Mouse (Mus musculus) liver, adult 2 months (tissue): ENCODE data around the gene A230050P20Rik. TPM values are rescaled to one million over a fixed set of nuclear protein-coding genes. Genes with fewer than 3 reads are reported as not detected.

Experiments used
- DNase-seq: peaks from one replicate; pipeline ENCODE4 v3.0.0-alpha.2; 2011; ENCODE audit warnings: low read depth, low spot score; ENCODE audit errors: extremely low read depth
- H3K27ac ChIP-seq: fragments of 200-500 bp; replicated peaks from 2 replicates; pipeline ENCODE4 v1.5.1; 2012; ENCODE audit warnings: low read depth, mild to moderate bottlenecking, control low read depth, inconsistent platforms, low read length; ENCODE audit not compliant: insufficient read depth
- H3K27me3 ChIP-seq: fragments of 200-500 bp; 2 replicates; pipeline ENCODE4 v1.6.1; 2012; ENCODE audit warnings: mild to moderate bottlenecking, moderate library complexity, low read length, inconsistent platforms; ENCODE audit not compliant: control insufficient read depth, insufficient read depth
- H3K36me3 ChIP-seq: fragments of 200-500 bp; 2 replicates; pipeline ENCODE4 v1.6.1; 2012; ENCODE audit warnings: low read length, inconsistent platforms; ENCODE audit not compliant: control insufficient read depth, insufficient read depth
- H3K4me1 ChIP-seq: fragments of 200-500 bp; 2 replicates; pipeline ENCODE4 v1.6.1; 2011; ENCODE audit warnings: low read length; ENCODE audit not compliant: control insufficient read depth, insufficient read depth
- H3K4me3 ChIP-seq: fragments of 200-500 bp; 2 replicates; pipeline ENCODE4 v1.5.1; 2011; ENCODE audit warnings: low read depth, mild to moderate bottlenecking, control low read depth, low read length, moderate library complexity; ENCODE audit not compliant: insufficient read depth
- H3K79me2 ChIP-seq: fragments of 200-500 bp; 2 replicates; pipeline ENCODE4 v1.6.1; 2012; ENCODE audit warnings: inconsistent platforms, mild to moderate bottlenecking, low read length, moderate library complexity; ENCODE audit not compliant: control insufficient read depth, insufficient read depth
- H3K9ac ChIP-seq: fragments of 200-500 bp; 2 replicates; pipeline ENCODE4 v1.6.1; 2012; ENCODE audit warnings: low read depth, mild to moderate bottlenecking, control low read depth, inconsistent platforms, low read length
- CTCF ChIP-seq: fragments of 200-500 bp; IDR thresholded peaks from 2 replicates; pipeline ENCODE4 v1.5.1; 2011; ENCODE audit warnings: low read depth, low read length, control low read depth
- POLR2A ChIP-seq: fragments of 200-500 bp; IDR thresholded peaks from 2 replicates; pipeline ENCODE4 v1.6.1; 2011; ENCODE audit warnings: low read length, control low read depth; ENCODE audit not compliant: insufficient read depth; ENCODE audit errors: extremely low read depth
- WGBS: fragments of 180-500 bp; shearing (Covaris S2); methylation state at CpG from one replicate; pipeline ENCODE4 v1.1.7; 2018; 5-methylcytosine and 5-hydroxymethylcytosine counted together
- polyA plus RNA-seq: library from polyadenylated mRNA; depleted of rRNA; stranded (reverse); fragments of >200 nt; gene quantifications from 2 replicates; pipeline ENCODE4 v1.2.3, GENCODE M21; 2012
- total RNA-seq: library from RNA; depleted of rRNA; stranded (reverse); fragments of >200 nt; gene quantifications from 2 replicates; pipeline ENCODE4 v1.2.3, GENCODE M21; 2014

A230050P20Rik gene
- total and polyA plus RNA-seq, 2 experiments = 14.8 to 186 TPM

- H3K36me3 ChIP-seq = no peaks in the 10 kb centered on the region
- peak within 1 kb of the TSS; percentile 80 for H3K27ac ChIP-seq
- no peak for TF ChIP-seq CTCF
- no peak for TF ChIP-seq POLR2A
- peak within 1 kb of the TSS; percentile 79 for H3K9ac ChIP-seq
- no peaks in the 10 kb centered on the region for H3K79me2 ChIP-seq
- peaks cover 4% of the 10 kb centered on the region; the same call in 1 of the 2 replicates for H3K4me1 ChIP-seq
- 80% methylated on average over 13 of the region's 13 CpGs for WGBS
- DNase-seq = no peak
- H3K27me3 ChIP-seq = no peaks in the 10 kb centered on the region
- peak within 1 kb of the TSS; percentile 59 for H3K4me3 ChIP-seq
Measured at GRCm38 (mm10) chr9:20879097-20879792, 10.8 kb downstream of the A230050P20Rik start, which contains the start of gene Angptl6. Gene Angptl6, minus strand, starts transcription at chr9:20879727.

- Histone ChIP-seq H3K27me3 (no peaks in the 10 kb centered on the region), H3K79me2 (peaks cover 6% of the 10 kb centered on the region; the same call in 1 of the 2 replicates), H3K9ac (no peak overlapping the region), H3K36me3 (peaks cover 7% of the 10 kb centered on the region), H3K27ac (no peak overlapping the region), H3K4me1 (peaks cover 3% of the 10 kb centered on the region; the same call in 1 of the 2 replicates), H3K4me3 (no peak overlapping the region)
- DNase-seq = no peak
- 98% methylated on average over 2 of the region's 2 CpGs for WGBS
- TF ChIP-seq CTCF (no peak), POLR2A (no peak)
Measured at GRCm38 (mm10) chr9:20886563-20886962, 18.1 kb downstream of the A230050P20Rik start.

GRCm38 (mm10) chr9:20887191-20887590 is 18.7 kb downstream of the A230050P20Rik start:
- 91% methylated on average over 6 of the region's 6 CpGs for WGBS
- Histone ChIP-seq H3K27me3 (no peaks in the 10 kb centered on the region), H3K4me3 (no peak overlapping the region), H3K36me3 (peaks cover 10% of the 10 kb centered on the region), H3K79me2 (peaks cover 6% of the 10 kb centered on the region; the same call in 1 of the 2 replicates), H3K4me1 (peaks cover 3% of the 10 kb centered on the region; the same call in 1 of the 2 replicates), H3K9ac (no peak overlapping the region), H3K27ac (no peak overlapping the region)
- no peak for DNase-seq
- TF ChIP-seq CTCF = no peak
- TF ChIP-seq POLR2A = no peak

GRCm38 (mm10) chr9:20887704-20888385 is 19.4 kb downstream of the A230050P20Rik start, which contains the start of gene Ppan:
Gene Ppan, plus strand, starts transcription at chr9:20888175.
- DNase-seq = peak; percentile 91
- Histone ChIP-seq H3K4me1 (peaks cover 3% of the 10 kb centered on the region; the same call in 1 of the 2 replicates), H3K27me3 (no peaks in the 10 kb centered on the region), H3K79me2 (peaks cover 6% of the 10 kb centered on the region; the same call in 1 of the 2 replicates), H3K4me3 (peak within 1 kb of the TSS; percentile 63), H3K9ac (peak within 1 kb of the TSS; percentile 83), H3K36me3 (peaks cover 10% of the 10 kb centered on the region), H3K27ac (peak within 1 kb of the TSS; percentile 14)
- TF ChIP-seq CTCF = no peak
- peak; percentile 79 for TF ChIP-seq POLR2A
- under 1% methylated on average over 43 of the region's 43 CpGs for WGBS

- Histone ChIP-seq H3K9ac (peak overlapping the region; percentile 83), H3K4me3 (peak overlapping the region; percentile 63), H3K27me3 (no peaks in the 10 kb centered on the region), H3K79me2 (peaks cover 6% of the 10 kb centered on the region; the same call in 1 of the 2 replicates), H3K36me3 (peaks cover 10% of the 10 kb centered on the region), H3K27ac (peak overlapping the region; percentile 1; the same call in 1 of the 2 replicates), H3K4me1 (peaks cover 3% of the 10 kb centered on the region; the same call in 1 of the 2 replicates)
- no peak for DNase-seq
- WGBS = under 1% methylated on average over 30 of the region's 30 CpGs
- TF ChIP-seq POLR2A (no peak), CTCF (no peak)
Measured at GRCm38 (mm10) chr9:20888386-20888765, 19.9 kb downstream of the A230050P20Rik start.
